Mouse (Mus musculus): ENCODE results near the gene Dedd2. TPM values are rescaled to one million over a fixed set of nuclear protein-coding genes. Genes with fewer than 3 reads are reported as not detected.
A peak's percentile ranks its signal among the peaks of the same experiment; 100 is the strongest.
"Not testable (repeated sequence)": the region's sequence is repeated elsewhere in the genome, so short reads cannot be mapped to it uniquely, and the experiment has no call there.

Dedd2 gene
- polyA plus RNA-seq, 2 experiments, result 9.4 to 11.1 TPM

DNA sequence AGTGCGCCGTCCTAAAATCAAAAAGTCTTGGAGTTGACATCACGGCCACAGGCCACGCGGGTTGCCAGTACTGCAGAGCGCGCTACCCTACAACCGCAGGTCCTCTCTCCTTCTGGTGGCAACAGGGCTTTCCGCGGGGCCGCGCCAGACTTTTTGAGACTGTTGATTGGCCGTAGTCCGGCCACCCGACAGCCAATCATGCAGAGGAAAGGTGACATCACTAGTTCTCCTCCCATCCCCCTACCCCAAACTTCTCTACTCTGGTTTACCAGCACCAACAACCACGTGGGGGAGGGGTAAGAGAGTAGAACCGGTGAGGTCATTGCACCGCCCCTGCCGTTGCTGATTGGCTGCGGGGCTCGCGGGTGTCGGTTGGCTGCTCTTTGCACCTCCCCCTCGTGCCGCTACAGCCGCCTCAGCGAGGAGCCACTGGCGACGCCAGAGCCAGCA is 46.9 kb upstream of the Dedd2 start, which contains the start of gene Cic:
TSS of gene Cic (plus strand) at position 404 of the 450 bp plus-strand sequence.
- ATAC-seq (ENCODE audit: low FRiP score, low read depth), result peak; percentile 88
- DNase-seq (ENCODE audit: low spot score), result peak; percentile 100
- peak within 1 kb of the TSS; percentile 78 for H3K4me2 ChIP-seq (replicated peaks; ENCODE audit: low read depth, low read length, severe bottlenecking)

DNA sequence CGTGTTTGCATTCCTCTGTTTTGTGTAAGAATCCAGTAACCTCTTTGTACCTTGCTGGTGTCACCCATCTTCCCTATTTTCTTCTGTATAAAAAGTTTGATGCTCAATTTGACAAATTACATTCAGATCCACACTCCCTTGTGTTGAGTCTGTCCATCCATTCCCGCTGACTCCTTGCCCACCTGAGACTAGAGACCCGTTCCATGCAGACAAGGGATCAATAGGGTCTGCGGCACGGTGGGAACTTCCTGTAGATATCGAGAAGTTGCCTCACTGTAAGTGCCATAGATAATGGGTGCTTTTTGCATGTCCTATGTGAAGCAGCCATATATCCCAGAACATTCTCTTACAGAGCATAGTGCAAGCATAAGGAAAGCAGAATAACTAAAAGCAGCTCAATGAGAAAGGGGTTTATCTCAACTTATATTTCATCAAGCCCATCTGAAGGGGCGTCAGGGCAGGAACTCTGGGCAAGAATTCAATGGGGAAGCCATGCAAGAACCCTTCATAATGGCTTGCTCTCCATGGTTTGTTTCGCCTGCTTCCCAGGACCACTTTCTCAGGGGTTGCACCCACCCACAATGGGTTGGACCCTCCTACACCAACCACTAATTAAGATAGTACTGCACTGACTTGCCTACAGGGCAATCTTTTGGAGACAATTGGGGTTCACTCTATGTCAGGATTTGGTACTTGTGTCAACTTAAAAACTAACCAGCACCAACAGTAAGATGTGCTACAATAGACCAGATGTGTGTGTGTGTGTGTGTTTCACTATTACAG is 46.0 kb upstream of the Dedd2 start:
- Histone ChIP-seq H3K4me1 (ENCODE audit: control insufficient read depth, insufficient read depth, low read length) (peaks cover 17% of the 10 kb centered on the region), H3K9ac (ENCODE audit: low read depth, low read length, severe bottlenecking) (no peak overlapping the region), H3K9me3 (ENCODE audit: control insufficient read depth, low read length) (no peaks in the 10 kb centered on the region), H3K27me3 (ENCODE audit: control insufficient read depth, insufficient read depth, low read length) (no peaks in the 10 kb centered on the region), H3K36me3 (ENCODE audit: control insufficient read depth, insufficient read depth, low read length) (peaks cover 4% of the 10 kb centered on the region), H3K4me3 (replicated peaks; ENCODE audit: low read length) (0 out of 2 replicates have a peak overlapping the region, but pooled peaks have one; percentile 79), H3K27ac (replicated peaks; ENCODE audit: low read depth, low read length) (no peak overlapping the region), H3K4me2 (replicated peaks; ENCODE audit: low read depth, low read length, severe bottlenecking) (peak overlapping the region; percentile 54; the same call in 1 of the 2 replicates)
- TF ChIP-seq POLR2A (IDR thresholded peaks at IDR 0.05; ENCODE audit: borderline replicate concordance, extremely low read depth, insufficient read depth, insufficient read length), result no peak
- DNase-seq (ENCODE audit: low spot score) (no peak), ATAC-seq (ENCODE audit: low FRiP score, low read depth) (no peak)
- 89% methylated on average over 8 of the region's 8 CpGs for WGBS

More for the DNA sequence above, 46.9 kb upstream of the Dedd2 start, which contains the start of gene Cic:
- WGBS, result under 1% methylated on average over 29 of the region's 29 CpGs
- no peaks in the 10 kb centered on the region for H3K9me3 ChIP-seq (ENCODE audit: control insufficient read depth, low read length)
- H3K36me3 ChIP-seq (ENCODE audit: control insufficient read depth, insufficient read depth, low read length), result peaks cover 12% of the 10 kb centered on the region
- peak; percentile 26; the same call in 1 of the 2 replicates for TF ChIP-seq POLR2A (IDR thresholded peaks at IDR 0.05; ENCODE audit: borderline replicate concordance, extremely low read depth, insufficient read depth, insufficient read length)
- H3K27me3 ChIP-seq (ENCODE audit: control insufficient read depth, insufficient read depth, low read length), result no peaks in the 10 kb centered on the region
- H3K4me1 ChIP-seq (ENCODE audit: control insufficient read depth, insufficient read depth, low read length), result peaks cover 17% of the 10 kb centered on the region
- peak within 1 kb of the TSS; percentile 72 for H3K9ac ChIP-seq (ENCODE audit: low read depth, low read length, severe bottlenecking)
- peak within 1 kb of the TSS; percentile 86 for H3K27ac ChIP-seq (replicated peaks; ENCODE audit: low read depth, low read length)
- peak within 1 kb of the TSS; percentile 79 for H3K4me3 ChIP-seq (replicated peaks; ENCODE audit: low read length)

DNA sequence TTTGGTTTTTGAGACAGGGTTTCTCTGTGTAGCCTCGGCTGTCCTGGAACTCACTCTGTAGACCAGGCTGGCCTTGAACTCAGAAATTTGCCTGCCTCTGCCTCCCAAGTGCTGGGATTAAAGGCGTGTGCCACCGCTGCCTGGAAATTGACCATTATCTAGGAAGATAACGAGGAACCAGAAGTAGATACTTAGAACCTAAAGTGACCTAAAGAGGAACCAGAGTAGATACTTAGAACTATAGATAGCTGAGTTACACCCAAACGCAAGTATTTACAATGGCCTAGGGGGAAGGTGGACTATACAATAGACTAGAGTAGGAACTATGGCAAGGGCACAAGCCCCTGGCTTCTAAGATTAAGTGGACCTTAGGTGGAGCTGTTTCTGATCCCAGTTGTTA is 45.3 kb upstream of the Dedd2 start:
- ATAC-seq (ENCODE audit: low FRiP score, low read depth); H3K9me3 ChIP-seq (ENCODE audit: control insufficient read depth, low read length); H3K4me2 ChIP-seq (replicated peaks; ENCODE audit: low read depth, low read length, severe bottlenecking); H3K9ac ChIP-seq (ENCODE audit: low read depth, low read length, severe bottlenecking); H3K4me3 ChIP-seq (replicated peaks; ENCODE audit: low read length); H3K27ac ChIP-seq (replicated peaks; ENCODE audit: low read depth, low read length); H3K27me3 ChIP-seq (ENCODE audit: control insufficient read depth, insufficient read depth, low read length); DNase-seq (ENCODE audit: low spot score); H3K36me3 ChIP-seq (ENCODE audit: control insufficient read depth, insufficient read depth, low read length): not testable (repeated sequence)
- peaks cover 17% of the 10 kb centered on the region for H3K4me1 ChIP-seq (ENCODE audit: control insufficient read depth, insufficient read depth, low read length)
- 84% methylated on average over 5 of the region's 5 CpGs for WGBS

DNA sequence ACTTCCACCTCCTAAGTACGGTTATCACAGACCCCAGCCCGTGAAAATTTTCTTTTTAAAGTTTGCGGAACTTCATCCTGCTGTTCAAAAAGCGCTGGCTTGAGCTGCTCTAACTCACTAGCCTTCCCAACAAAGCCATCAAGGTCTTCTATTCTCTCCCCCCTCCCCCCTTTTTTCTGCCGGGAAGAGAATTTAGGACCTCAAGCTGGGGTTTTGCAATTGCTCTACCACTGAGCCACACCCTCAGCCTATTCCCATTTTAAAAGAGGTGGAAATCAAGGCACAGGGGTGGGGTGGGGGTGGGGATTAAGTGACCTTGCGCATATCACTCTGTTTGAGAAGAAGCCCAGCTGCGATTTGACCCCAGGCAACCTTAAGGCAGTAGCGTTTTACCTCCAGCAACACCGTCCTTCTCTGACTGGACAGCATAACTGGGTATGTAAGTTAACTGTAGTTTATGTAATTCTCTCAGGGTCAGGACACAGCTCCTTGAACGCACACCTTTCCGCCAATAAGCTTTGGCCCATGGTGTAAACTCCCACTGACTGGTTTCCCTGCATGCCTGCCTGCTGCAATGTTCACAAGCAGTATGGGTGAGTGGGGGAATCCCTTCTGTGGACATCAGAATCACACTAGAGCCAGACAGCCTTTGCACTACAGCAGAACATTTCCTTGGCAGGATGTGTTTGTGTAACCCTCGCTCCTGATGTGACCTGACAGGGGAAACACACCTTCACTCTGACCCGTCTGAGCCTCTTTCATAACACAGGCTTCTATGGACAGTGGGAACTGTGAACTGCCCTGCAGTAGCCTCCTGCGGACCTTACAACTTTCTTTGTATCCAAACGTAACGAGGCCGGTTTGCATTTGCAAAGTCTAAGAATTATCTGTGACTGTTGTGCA is 43.8 kb upstream of the Dedd2 start:
- Histone ChIP-seq H3K4me1 (ENCODE audit: control insufficient read depth, insufficient read depth, low read length) (peaks cover 8% of the 10 kb centered on the region), H3K36me3 (ENCODE audit: control insufficient read depth, insufficient read depth, low read length) (no peaks in the 10 kb centered on the region), H3K4me2 (replicated peaks; ENCODE audit: low read depth, low read length, severe bottlenecking) (no peak overlapping the region), H3K4me3 (replicated peaks; ENCODE audit: low read length) (no peak overlapping the region), H3K27ac (replicated peaks; ENCODE audit: low read depth, low read length) (no peak overlapping the region), H3K9me3 (ENCODE audit: control insufficient read depth, low read length) (no peaks in the 10 kb centered on the region), H3K9ac (ENCODE audit: low read depth, low read length, severe bottlenecking) (no peak overlapping the region), H3K27me3 (ENCODE audit: control insufficient read depth, insufficient read depth, low read length) (no peaks in the 10 kb centered on the region)
- TF ChIP-seq POLR2A (IDR thresholded peaks at IDR 0.05; ENCODE audit: borderline replicate concordance, extremely low read depth, insufficient read depth, insufficient read length), result no peak
- DNase-seq (ENCODE audit: low spot score), result no peak
- WGBS, result 33% methylated on average over 17 of the region's 17 CpGs
- ATAC-seq (ENCODE audit: low FRiP score, low read depth), result no peak

DNA sequence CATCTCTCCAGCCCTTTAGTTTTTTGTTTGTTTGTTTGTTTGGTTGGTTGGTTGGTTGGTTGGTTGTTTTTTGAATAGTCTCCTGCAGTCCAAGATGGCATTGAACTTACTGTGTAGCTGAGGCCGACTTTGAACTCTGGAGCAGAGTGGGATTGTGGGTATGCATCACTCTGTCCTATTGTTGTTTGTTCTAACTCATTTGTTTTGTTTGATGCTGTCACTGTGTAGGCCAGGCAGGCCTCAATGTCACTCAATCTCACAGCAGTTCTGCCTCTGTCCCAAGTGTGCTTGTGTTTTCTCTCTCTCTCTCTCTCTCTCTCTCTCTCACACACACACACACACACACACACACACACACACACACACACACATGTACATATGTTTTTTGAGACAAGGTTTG is 41.5 kb upstream of the Dedd2 start:
- Histone ChIP-seq H3K9me3 (ENCODE audit: control insufficient read depth, low read length) (no peaks in the 10 kb centered on the region), H3K9ac (ENCODE audit: low read depth, low read length, severe bottlenecking) (no peak overlapping the region), H3K4me1 (ENCODE audit: control insufficient read depth, insufficient read depth, low read length) (0 out of 2 replicates have a peak, but pooled peaks cover 2% of the 10 kb centered on the region), H3K27ac (replicated peaks; ENCODE audit: low read depth, low read length) (no peak overlapping the region), H3K4me3 (replicated peaks; ENCODE audit: low read length) (no peak overlapping the region), H3K27me3 (ENCODE audit: control insufficient read depth, insufficient read depth, low read length) (no peaks in the 10 kb centered on the region), H3K36me3 (ENCODE audit: control insufficient read depth, insufficient read depth, low read length) (no peaks in the 10 kb centered on the region), H3K4me2 (replicated peaks; ENCODE audit: low read depth, low read length, severe bottlenecking) (no peak overlapping the region)
- WGBS, result 89% methylated on average over 1 of the region's 1 CpGs
- DNase-seq (ENCODE audit: low spot score), result no peak
- TF ChIP-seq POLR2A (IDR thresholded peaks at IDR 0.05; ENCODE audit: borderline replicate concordance, extremely low read depth, insufficient read depth, insufficient read length), result no peak
- no peak for ATAC-seq (ENCODE audit: low FRiP score, low read depth)

Measured in limb, embryonic 14.5 days (tissue).